Mouse (Mus musculus): Measurements from ENCODE around the gene Flywch2. TPM values are rescaled to one million over a fixed set of nuclear protein-coding genes. Genes with fewer than 3 reads are reported as not detected.

The Flywch2 gene
- polyA plus RNA-seq, 1 experiment from 2014 or later: 46.8 TPM

GRCm38 (mm10) chr17:23758801-23759200, 27.1 kb downstream of the Flywch2 start:
- H3K27me3 ChIP-seq (ENCODE audit: insufficient read depth, low read length): no peaks in the 10 kb centered on the region
- peaks cover 45% of the 10 kb centered on the region for H3K36me3 ChIP-seq (ENCODE audit: insufficient read depth, low read length)
- no peaks in the 10 kb centered on the region for H3K4me1 ChIP-seq (replicated peaks; ENCODE audit: insufficient read depth, low read length)
- H3K4me2 ChIP-seq (ENCODE audit: low read length): no peak overlapping the region
- H3K4me3 ChIP-seq (replicated peaks; ENCODE audit: low read depth, low read length): no peak overlapping the region
- H3K9ac ChIP-seq (ENCODE audit: low read depth, low read length): no peak overlapping the region
- 88% methylated on average over 8 of the region's 8 CpGs for WGBS
- no peak overlapping the region for H3K27ac ChIP-seq
- no peak for TF ChIP-seq CTCF (IDR thresholded peaks at IDR 0.05; ENCODE audit: low read depth)
- H3K9me3 ChIP-seq (replicated peaks; ENCODE audit: low read length): no peaks in the 10 kb centered on the region
- DNase-seq (ENCODE audit: low spot score): no peak
- no peak for ATAC-seq (replicated peaks; ENCODE audit: low FRiP score, low read depth)

GRCm38 (mm10) chr17:23757581-23757980, 28.3 kb downstream of the Flywch2 start:
- ATAC-seq (replicated peaks; ENCODE audit: low FRiP score, low read depth) (no peak), DNase-seq (ENCODE audit: low spot score) (no peak)
- no peak for TF ChIP-seq CTCF (IDR thresholded peaks at IDR 0.05; ENCODE audit: low read depth)
- whole genome bisulfite sequencing: 95% methylated on average over 9 of the region's 9 CpGs
- H3K36me3 ChIP-seq (ENCODE audit: insufficient read depth, low read length): peaks cover 49% of the 10 kb centered on the region
- H3K27ac ChIP-seq: no peak overlapping the region
- no peaks in the 10 kb centered on the region for H3K4me1 ChIP-seq (replicated peaks; ENCODE audit: insufficient read depth, low read length)
- H3K4me2 ChIP-seq (ENCODE audit: low read length): no peak overlapping the region
- no peak overlapping the region for H3K4me3 ChIP-seq (replicated peaks; ENCODE audit: low read depth, low read length)
- H3K9ac ChIP-seq (ENCODE audit: low read depth, low read length): no peak overlapping the region
- no peaks in the 10 kb centered on the region for H3K27me3 ChIP-seq (ENCODE audit: insufficient read depth, low read length)
- no peaks in the 10 kb centered on the region for H3K9me3 ChIP-seq (replicated peaks; ENCODE audit: low read length)

GRCm38 (mm10) chr17:23755689-23756088, 30.2 kb downstream of the Flywch2 start:
- H3K27me3 ChIP-seq (ENCODE audit: insufficient read depth, low read length): no peaks in the 10 kb centered on the region
- H3K36me3 ChIP-seq (ENCODE audit: insufficient read depth, low read length): peaks cover 58% of the 10 kb centered on the region
- no peak for TF ChIP-seq CTCF (IDR thresholded peaks at IDR 0.05; ENCODE audit: low read depth)
- no peak overlapping the region; the same call in 1 of the 2 replicates for H3K27ac ChIP-seq
- H3K4me3 ChIP-seq (replicated peaks; ENCODE audit: low read depth, low read length): no peak overlapping the region
- no peak overlapping the region for H3K9ac ChIP-seq (ENCODE audit: low read depth, low read length)
- 78% methylated on average over 13 of the region's 13 CpGs for WGBS
- DNase-seq (ENCODE audit: low spot score) (peak; percentile 19), ATAC-seq (replicated peaks; ENCODE audit: low FRiP score, low read depth) (no peak)
- no peak overlapping the region for H3K4me2 ChIP-seq (ENCODE audit: low read length)
- H3K4me1 ChIP-seq (replicated peaks; ENCODE audit: insufficient read depth, low read length): no peaks in the 10 kb centered on the region
- H3K9me3 ChIP-seq (replicated peaks; ENCODE audit: low read length): no peaks in the 10 kb centered on the region

- DNase-seq (ENCODE audit: low spot score) (no peak), ATAC-seq (replicated peaks; ENCODE audit: low FRiP score, low read depth) (no peak)
- Histone ChIP-seq H3K4me1 (replicated peaks; ENCODE audit: insufficient read depth, low read length) (peaks cover 16% of the 10 kb centered on the region), H3K4me3 (replicated peaks; ENCODE audit: low read depth, low read length) (peak overlapping the region; percentile 26), H3K9ac (ENCODE audit: low read depth, low read length) (0 out of 2 replicates have a peak overlapping the region, but pooled peaks have one; percentile 20), H3K36me3 (ENCODE audit: insufficient read depth, low read length) (peaks cover 18% of the 10 kb centered on the region; the same call in 1 of the 2 replicates), H3K4me2 (ENCODE audit: low read length) (peak overlapping the region; percentile 37), H3K27ac (peak overlapping the region; percentile 42; the same call in 1 of the 2 replicates), H3K9me3 (replicated peaks; ENCODE audit: low read length) (no peaks in the 10 kb centered on the region), H3K27me3 (ENCODE audit: insufficient read depth, low read length) (peaks cover 6% of the 10 kb centered on the region; the same call in 1 of the 2 replicates)
- no peak for TF ChIP-seq CTCF (IDR thresholded peaks at IDR 0.05; ENCODE audit: low read depth)
- 77% methylated on average over 11 of the region's 11 CpGs for WGBS
These were observed 36.3 kb downstream of the Flywch2 start for GRCm38 (mm10) chr17:23749400-23750191.

- 22% methylated on average over 10 of the region's 10 CpGs for WGBS
- Histone ChIP-seq H3K36me3 (ENCODE audit: insufficient read depth, low read length) (peaks cover 18% of the 10 kb centered on the region; the same call in 1 of the 2 replicates), H3K27me3 (ENCODE audit: insufficient read depth, low read length) (peaks cover 12% of the 10 kb centered on the region; the same call in 1 of the 2 replicates), H3K4me2 (ENCODE audit: low read length) (peak overlapping the region; percentile 37), H3K9ac (ENCODE audit: low read depth, low read length) (0 out of 2 replicates have a peak overlapping the region, but pooled peaks have one; percentile 2), H3K9me3 (replicated peaks; ENCODE audit: low read length) (no peaks in the 10 kb centered on the region), H3K4me3 (replicated peaks; ENCODE audit: low read depth, low read length) (peak overlapping the region; percentile 26), H3K4me1 (replicated peaks; ENCODE audit: insufficient read depth, low read length) (peaks cover 16% of the 10 kb centered on the region), H3K27ac (0 out of 2 replicates have a peak overlapping the region, but pooled peaks have one; percentile 42)
- peak; percentile 85 for TF ChIP-seq CTCF (IDR thresholded peaks at IDR 0.05; ENCODE audit: low read depth)
- ATAC-seq (replicated peaks; ENCODE audit: low FRiP score, low read depth): no peak; the same call in 1 of the 2 replicates
- peak; percentile 90 for DNase-seq (ENCODE audit: low spot score)
These were observed 37.1 kb downstream of the Flywch2 start for GRCm38 (mm10) chr17:23748631-23749391.

GRCm38 (mm10) chr17:23748026-23748425, 37.9 kb downstream of the Flywch2 start:
- Histone ChIP-seq H3K27me3 (ENCODE audit: insufficient read depth, low read length) (peaks cover 20% of the 10 kb centered on the region), H3K36me3 (ENCODE audit: insufficient read depth, low read length) (peaks cover 10% of the 10 kb centered on the region; the same call in 1 of the 2 replicates), H3K4me1 (replicated peaks; ENCODE audit: insufficient read depth, low read length) (peaks cover 16% of the 10 kb centered on the region), H3K27ac (no peak overlapping the region), H3K9me3 (replicated peaks; ENCODE audit: low read length) (no peaks in the 10 kb centered on the region), H3K4me3 (replicated peaks; ENCODE audit: low read depth, low read length) (no peak overlapping the region), H3K9ac (ENCODE audit: low read depth, low read length) (no peak overlapping the region), H3K4me2 (ENCODE audit: low read length) (no peak overlapping the region)
- 15% methylated on average over 6 of the region's 6 CpGs for WGBS
- no peak for ATAC-seq (replicated peaks; ENCODE audit: low FRiP score, low read depth)
- no peak for TF ChIP-seq CTCF (IDR thresholded peaks at IDR 0.05; ENCODE audit: low read depth)
- no peak for DNase-seq (ENCODE audit: low spot score)

Measured in kidney, postnatal 0 days (tissue).